Mouse (Mus musculus): ENCODE data around the gene Pigm.

Gene Pigm

DNA sequence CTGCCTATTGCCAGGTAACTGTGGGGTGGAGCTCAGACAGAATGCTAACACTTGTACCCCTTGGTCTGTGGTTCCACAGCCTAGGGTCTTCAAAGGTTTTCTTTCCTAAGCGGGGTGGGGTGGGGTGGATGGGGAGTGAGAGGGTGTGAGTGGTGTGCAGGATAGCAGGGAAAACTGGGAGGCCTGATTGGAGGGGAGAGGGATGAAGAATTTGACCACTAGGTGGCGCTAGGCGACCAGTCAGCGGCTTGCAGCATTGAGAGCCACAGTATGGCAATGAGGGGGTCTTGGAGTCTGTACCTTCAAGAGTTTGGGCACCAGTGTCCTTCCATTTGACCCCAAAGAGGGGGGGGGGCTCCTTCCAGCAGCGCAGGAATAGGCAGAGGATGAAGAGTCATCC is 35.9 kb downstream of the Pigm start:
- in situ Hi-C loops (cut with MboI, MseI): loop anchor here (5.0 to 25.0 kb wide), 4 partner anchors 70 to 975 kb away; partner anchors contain the start of genes Dusp23 (in 1 of the 2) and Igsf9 (in 1 of the 2)

DNA sequence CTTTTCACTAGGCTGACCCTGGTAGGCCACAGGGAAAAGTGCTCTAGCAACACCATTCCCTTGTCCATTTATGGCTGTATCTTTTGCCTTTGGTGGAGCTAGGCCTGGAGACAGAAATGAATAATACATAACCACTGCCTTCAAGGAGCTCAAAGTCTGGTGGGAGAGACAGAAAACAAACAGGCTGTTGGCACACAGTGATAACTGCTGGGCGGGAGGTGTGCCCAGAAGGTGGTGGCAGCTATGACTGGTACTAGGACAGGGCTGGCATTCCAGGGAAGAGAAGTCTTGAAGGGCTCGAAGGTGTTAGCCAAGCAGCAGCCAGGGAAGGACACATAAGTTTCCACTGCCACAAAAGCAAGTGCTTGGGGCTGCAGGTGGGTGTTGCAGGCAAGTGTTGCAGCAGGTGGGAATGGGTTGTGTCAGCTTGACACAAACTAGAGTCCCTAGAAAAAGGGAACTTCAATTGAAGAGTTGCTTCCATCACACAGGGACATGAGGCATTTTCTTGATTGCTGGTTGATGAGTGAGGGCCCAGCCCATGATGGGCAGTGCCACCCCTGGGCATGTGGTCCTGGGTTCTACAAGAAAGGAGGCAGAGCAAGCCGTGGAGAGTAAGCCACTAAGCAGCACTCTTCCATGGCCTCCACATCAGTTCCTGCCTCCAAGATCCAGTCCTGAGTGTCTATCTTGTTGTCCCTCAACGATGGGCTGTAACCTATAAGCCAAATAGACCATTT is 37.3 kb downstream of the Pigm start:
- in situ Hi-C loops (cut with MboI, MseI): loop anchor here (5.0 to 25.0 kb wide), 4 partner anchors 69 to 974 kb away; partner anchors contain the start of genes Dusp23 (in 1 of the 2) and Igsf9 (in 1 of the 2)

DNA sequence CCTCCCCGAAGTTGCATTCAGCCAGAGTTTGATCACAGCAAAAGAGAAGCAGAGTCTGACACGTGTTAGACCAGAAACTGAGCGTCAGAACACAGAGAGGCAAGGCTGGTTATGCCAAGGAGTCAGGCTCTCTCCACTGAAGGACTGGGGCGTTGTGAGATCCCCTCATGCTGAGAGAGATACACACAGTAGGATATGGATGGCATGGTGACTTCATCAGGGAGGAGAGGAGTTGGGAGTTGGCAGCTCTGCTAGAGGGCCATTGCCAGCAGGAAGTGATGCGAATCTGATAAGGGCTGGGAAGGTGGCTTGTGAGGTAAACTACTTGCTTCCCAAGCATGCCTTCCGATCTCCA is 37.9 kb downstream of the Pigm start:
- in situ Hi-C loops (cut with MboI, MseI): loop anchor here (5.0 to 25.0 kb wide), 4 partner anchors 68 to 973 kb away; partner anchors contain the start of genes Dusp23 (in 1 of the 2) and Igsf9 (in 1 of the 2)

DNA sequence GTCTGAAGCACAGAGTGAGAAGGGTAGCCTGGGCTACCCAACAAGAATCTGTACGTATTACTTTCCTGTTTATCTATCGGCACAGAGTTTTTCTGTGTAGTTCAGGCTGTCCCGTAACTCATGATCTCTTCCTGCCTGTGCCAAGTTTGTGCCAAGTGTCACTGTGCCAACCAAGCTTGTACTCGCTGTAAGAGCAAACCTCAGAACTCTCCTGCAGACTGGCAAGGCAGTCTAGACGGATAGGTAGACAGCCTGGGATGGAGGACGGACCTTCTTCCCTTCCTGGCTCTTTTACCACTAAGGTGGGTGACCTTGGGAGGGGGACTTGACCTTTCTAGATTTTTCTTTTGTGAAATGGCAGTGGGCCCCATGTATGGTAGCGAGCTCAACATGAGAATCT is 38.7 kb downstream of the Pigm start:
- in situ Hi-C loops (cut with MboI, MseI): loop anchor here in 1 of 2 experiments (5.0 to 25.0 kb wide), 2 partner anchors 217 to 972 kb away; partner anchors contain the start of gene Dusp23

DNA sequence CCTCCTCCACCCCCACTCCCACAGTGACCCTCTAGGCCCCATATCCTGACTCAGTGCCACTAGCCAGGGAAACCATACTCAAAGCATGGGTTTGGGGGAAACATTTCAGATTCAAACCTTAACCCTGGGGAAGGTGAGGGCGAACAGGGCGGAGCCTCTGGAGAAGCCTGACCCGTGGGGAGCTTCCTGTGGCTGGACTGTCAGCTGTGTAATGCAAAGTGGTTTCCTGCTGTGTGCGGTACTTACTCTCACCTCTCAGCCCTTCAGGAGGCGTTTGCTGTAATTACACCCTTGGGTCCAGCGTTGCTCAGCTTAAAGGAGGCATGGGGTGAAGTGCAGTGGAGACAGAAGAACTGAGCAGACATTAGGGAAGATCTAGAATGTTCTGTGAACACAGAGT is 41.8 kb downstream of the Pigm start:
- in situ Hi-C loops (cut with MboI, MseI): loop anchor here in 1 of 2 experiments (5.0 to 25.0 kb wide), 2 partner anchors 214 to 969 kb away; partner anchors contain the start of gene Dusp23

DNA sequence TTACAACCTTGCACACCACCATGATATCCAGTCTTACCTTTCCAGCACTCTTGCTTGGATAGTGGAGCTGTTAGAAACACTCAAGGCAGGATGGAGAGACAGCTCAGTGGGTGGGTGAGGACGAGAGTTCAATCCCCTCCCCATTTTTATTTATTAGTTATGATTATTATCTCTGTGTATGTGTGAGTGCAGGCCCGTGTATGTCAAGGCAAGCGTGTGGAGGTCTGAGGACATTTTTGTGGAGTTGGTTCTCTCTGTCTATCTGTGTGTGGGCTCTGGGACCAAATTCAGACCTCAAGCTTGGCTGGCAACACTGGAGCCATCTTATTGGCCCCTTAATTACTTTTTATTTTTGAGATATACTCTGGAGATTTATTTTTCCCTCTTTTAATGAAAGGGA is 42.3 kb downstream of the Pigm start:
- in situ Hi-C loops (cut with MboI, MseI): loop anchor here in 1 of 2 experiments (5.0 to 25.0 kb wide), 2 partner anchors 214 to 969 kb away; partner anchors contain the start of gene Dusp23

DNA sequence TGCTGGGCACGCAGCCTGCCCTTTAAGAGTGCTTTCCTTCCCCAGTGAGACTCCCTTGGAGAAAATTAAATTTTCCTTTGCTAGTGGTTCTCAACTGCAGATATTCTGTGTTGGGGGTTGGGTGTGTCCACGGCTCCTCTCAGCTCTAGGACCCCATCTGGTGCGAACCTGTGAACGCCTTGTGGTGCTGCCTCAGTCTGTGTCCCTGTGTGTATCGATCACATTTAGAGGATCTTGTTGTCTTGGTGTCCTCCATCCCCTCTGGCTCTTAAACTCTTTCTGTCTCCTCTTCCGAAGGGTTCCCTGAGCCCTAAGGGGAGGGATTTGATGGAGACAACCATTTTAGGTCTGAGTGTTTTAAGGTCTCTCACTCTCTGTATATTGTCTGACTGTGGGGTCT is 43.8 kb downstream of the Pigm start:
- in situ Hi-C loops (cut with MboI, MseI): loop anchor here in 1 of 2 experiments (25.0 kb wide), 1 partner anchor 967 kb away; no protein-coding TSS in a partner anchor

DNA sequence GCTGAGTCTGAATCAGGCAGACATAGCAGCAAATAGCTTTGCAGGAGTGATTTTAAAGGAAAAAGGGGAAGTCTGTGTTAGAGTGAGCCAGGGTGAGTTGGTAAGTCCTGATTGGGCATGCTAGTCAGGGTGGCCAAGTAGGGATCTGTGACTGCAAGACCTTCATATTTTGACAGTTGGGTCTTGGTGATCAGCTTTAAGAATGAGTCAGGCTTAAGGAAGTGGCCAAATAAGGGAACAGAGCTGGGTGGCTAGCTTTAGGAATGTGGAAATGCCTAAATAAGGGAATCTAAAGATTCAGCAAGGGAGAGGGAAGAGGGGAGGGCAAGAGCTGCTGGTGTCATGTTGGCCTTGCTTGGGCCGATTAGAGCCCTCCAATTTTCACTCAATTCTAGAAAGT is 47.0 kb downstream of the Pigm start:
- in situ Hi-C loops (cut with MboI, MseI): loop anchor here in 1 of 2 experiments (25.0 kb wide), 1 partner anchor 964 kb away; no protein-coding TSS in a partner anchor

DNA sequence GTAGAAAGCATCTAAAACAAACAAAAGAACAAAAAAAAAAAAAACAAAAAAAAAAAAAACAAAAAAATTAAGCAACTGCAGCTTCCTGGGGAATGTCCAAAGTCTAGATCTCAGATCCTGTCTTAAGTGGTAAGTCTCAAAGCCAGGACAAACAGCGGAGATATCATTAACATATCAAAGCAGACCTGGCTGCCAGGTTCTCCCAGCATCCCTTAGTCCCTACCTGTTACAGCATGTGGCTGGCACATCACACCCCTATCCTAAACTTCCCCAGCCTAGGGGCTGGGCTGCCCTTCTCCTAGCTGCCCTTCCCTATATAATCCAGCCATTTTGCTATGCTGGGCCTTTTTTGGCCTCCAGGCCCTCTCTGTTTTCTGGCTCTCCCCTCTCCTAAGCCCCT is 50.1 kb downstream of the Pigm start:
- in situ Hi-C loops (cut with MboI, MseI): no loop called here

DNA sequence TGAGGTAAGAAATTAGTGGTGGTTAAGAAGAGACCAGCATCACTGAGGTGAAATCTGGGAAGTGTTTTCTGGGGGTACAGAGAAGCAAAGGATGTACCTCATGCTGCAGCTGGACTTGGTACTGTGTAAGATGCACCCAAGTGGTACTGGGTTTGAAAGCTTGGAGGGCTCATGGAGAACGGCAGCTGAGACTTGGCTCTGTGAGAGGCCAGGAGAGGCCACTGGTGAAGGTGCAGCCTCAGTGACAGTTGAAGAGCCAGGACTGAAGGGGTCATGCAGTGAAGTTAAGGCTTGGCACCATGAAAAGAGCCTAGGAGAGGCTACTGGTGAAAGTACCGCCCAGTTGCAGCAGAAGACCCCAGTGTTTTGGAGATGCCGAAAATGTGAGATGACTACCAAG is 51.5 kb downstream of the Pigm start:
- in situ Hi-C loops (cut with MboI, MseI): no loop called here

DNA sequence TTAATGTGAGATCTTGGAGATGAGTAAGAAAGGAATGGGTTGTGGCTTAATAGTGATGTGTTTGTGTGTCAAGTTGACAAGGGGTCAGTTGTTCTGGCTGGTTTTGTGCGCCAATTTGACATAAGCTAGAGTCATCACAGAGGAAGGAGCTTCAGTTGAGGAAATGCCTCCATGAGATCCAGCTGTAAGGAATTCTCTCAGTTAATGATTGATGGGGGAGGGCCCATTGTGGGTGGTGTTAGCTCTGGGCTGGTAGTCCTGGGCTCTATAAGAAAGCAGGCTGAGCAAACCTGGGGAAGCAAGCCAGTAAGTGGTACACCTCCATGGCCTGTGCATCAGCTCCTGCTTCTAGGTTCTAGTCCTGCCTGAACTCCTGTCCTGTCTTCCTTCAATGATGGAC is 52.3 kb downstream of the Pigm start:
- in situ Hi-C loops (cut with MboI, MseI): no loop called here

DNA sequence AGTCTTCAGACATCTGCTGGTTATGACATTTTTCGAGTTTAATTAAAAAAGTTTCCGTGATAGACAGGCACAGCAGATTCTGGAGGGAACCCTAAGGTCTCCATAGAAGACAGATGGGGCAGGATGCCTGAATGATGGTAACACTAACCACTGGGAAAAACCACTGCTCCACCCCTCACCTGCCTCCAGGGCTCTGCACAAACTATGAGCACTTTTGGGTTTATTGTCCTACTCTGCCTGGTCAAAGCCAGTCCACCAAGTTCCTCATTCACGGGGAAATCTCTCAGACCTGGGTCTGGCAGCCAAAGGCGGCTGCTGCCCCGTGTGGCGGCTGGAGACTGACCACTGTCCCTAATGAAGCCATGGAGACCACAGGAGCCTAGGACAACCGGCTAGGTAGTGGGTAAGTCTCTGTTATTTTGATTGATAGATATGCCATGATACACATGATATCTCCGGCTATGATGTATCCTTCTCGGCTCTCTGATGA is 54.4 kb downstream of the Pigm start:
- in situ Hi-C loops (cut with MboI, MseI): no loop called here

DNA sequence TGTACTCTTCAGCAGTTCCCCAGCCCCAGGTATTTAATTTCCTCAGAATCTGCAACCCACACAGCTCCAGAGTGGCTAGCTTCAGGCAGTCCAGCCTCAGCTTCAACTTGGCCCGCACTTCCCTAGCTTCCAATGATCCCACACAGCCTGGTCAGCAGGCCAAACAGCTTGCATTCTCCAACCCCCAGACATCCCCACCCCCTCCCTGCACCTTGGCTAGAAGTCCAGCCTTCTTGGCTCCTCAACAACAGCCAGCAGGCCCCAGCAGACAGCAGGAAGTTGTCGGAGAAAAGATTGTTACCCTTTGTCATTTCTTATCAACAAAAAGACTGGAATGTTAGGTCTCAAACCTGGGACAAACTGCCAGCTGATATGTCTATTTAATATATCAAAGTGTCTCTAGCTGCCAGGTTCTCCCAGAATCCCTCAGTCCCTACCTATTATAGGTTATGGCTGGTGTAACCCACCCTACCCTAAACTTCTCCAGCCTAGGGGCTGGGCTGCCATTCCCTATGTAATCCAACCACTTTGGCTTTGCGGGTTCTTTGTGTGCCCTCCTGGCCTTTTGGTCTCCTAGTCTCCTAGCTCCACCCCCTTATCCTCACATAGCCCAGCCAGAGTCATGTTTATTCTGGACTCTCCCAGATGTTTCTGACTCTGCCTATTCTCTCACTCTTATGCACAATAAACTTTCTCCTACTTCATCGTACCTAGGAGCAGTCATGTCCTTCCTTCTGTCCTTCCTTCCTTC is 55.7 kb downstream of the Pigm start:
- in situ Hi-C loops (cut with MboI, MseI): no loop called here

DNA sequence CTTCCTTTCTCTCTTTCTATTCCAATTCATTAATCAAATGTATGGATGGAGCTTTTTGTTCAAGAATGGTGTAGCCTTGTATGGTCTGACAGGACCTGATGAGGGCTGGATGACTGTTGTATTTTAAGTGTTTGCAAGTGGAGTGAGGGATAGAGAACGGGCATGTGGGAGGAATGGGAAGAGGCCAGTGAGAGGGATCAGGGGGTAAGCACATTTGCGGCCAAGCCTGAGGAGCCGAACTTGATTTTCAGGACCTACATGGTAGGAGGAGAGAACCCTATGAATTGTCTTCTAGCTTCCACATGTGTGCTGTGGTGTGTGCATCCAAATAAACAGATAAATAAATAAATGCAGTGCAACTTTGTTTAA is 56.2 kb downstream of the Pigm start:
- in situ Hi-C loops (cut with MboI, MseI): no loop called here

DNA sequence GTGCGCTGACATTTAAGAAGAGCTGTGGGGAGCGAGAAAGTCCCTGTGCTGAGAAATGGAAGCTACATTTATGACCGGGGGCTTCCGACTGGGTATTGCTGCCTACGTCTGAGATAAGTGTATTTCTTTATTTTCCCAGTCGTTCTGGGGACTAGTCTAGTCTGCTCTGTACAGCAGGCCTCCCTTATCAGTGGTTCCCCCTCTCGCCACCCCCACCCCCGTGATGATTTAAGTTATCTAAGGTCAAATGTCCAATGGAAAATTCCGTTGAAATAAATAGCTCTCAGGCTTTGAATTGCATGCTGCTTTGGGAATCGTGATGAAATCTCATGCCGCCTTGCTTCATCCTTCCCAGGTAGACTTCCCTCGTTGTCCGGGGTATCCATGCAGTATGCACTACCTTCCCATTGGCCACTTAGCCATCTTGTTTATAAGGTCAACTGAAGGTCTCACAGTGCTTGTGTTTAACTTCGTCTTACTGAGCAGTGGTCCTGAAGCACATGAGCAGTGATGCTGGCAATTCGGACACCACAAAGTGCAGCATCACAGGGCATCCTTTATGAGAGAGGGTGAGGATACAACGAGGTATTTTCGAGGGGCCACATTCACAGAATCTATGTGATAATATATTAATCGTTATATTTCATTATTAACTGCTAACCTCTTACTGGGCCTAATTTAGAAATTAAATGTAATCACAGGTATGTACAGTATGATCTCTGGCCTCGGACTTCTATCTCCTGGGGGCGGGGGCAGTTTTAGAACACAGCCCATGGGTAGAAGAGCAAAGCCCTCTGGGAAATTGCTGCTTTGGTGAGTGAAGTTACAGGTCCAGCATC is 56.9 kb downstream of the Pigm start:
- in situ Hi-C loops (cut with MboI, MseI): no loop called here
